Mouse (Mus musculus): ENCODE results near the gene Tmem212.

Gene Tmem212

DNA sequence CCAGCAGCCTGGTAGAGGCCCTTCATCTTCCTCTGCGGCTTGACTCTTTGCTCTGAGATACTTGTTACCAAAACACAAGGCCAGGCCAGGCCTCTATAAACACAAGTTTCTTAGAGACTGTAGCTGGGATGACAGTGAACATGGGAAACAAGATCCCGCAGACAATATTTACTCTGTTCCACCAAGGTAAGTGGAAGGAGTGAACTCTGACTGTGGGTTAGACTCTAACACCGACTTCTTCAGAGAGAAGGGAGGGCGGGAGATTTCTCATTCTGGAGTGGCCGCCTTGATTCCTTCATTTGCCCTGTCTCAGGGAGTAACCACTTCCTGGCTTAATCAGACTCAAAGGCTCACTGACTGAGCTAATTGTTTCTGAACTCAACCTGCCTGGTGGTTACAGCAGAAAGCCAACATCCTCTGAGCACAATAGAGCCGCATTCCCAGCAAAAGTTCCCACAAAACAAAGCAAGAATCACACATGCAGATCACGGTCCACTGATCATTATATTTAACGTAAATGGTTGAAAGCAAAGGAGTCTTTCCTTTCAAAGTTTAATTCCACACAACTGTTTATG is at the start of gene Tmem212:
Gene Tmem212 (minus strand): TSS at position 51 of the 575 bp plus-strand sequence.
- DNase-seq (ENCODE audit: low read depth, low spot score) = peak; percentile 13

DNA sequence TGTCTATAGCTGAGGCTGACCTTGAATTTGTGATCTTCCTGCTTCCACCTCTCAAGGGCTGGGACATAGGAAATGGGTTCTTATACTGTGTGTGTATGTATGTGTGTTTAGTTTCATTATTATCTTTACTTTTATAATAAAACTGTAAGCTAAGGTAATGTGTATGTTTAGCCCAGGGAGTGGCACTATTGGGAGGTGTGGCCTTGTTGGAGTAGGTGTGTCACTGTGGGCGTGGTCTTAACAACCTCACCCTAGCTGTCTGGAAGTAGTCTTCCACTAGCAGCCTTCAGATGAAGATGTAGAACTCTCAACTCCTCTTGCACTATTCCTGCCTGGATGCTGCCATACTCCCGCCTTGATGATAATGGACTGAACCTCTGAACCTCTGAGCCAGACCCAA is 49.2 kb upstream of the Tmem212 start:
- DNase-seq (ENCODE audit: low read depth, low spot score) = peak; percentile 18

DNA sequence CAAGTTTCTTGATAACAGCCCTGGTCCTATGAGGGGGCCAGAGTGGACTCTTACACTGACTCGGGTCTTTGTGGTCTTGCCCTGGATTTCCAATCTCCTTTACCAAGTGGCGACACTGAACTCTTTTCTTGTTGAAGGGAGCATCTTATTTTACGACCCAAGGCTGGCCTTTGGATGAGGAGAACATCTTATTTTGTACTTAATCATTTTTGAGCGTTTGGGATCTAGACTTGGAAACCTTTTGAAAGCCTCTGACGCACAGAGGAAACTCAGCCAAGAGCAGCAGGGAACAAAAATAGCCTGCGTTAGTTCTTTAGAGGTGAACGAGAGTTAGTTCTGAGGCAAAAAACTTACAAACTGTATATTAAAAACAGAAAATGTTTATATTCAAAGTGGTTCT is 46.8 kb upstream of the Tmem212 start:
- DNase-seq (ENCODE audit: low read depth, low spot score) = no peak

DNA sequence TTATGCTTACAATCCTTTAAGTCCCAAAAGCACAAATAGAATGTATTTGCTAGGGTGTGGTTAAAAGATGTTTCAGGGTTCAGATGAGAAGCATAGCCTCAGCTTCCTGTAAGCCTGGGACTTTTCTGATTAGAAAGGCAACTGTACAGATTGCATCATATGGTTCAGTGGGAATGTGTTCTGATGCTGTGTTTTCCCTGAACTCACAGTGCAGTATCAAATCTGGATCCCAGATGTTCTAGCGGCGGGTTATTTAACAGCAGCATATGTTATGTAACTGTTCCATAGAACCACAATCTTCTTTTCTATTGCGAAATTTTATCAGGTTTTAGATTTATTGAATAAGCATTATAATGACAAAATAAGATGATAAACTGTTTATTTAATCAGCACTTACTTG is 45.5 kb upstream of the Tmem212 start:
- DNase-seq (ENCODE audit: low read depth, low spot score) = no peak

DNA sequence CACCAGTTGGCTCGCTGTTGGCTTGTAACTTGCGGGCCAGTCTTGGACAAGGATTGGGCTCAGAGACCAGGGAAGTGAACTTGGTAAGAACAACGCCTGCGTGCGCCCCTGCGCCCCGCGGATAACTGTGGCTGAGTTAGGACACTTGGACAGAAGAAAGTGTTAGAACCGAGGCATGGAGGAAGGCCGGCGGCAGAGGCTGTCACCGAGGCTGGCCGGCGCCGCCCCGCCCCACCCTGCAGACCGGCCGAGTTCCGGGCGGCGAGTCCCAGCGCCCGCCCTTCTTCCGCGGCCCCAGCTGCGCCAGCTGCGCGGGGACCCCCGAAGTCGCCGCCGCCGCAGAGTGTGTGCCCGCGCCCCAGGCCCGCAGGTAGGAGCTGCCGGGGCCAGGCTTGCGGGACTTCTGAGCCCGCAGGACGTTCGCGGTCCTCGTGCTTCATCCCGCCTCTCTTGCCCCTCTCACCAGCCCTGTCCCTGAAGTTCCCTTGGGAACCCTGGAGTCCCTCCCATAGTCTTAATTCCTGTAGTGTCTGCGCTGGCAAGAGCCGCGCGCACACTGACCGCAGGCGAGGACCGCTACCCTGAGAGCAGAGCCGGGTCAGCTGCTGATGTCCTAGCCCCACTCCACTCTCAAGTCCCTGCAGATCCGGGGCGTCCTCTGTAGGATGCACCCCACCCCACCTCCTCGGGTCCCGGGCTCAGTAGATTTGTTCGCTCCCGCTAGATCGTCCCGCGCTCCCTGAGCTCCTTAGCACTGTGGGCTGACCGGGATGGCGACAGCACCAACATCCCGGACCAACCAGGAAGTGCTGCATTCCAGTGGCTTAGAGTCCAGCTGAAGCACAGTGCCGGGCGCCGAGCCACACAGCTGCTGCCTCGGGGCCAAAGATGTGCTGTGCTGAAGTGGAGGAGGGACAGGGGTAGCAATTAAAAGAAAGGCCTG is 42.5 kb upstream of the Tmem212 start, which contains the start of gene Pld1:
Gene Pld1 (plus strand): TSS at position 315 of the 943 bp plus-strand sequence.
- DNase-seq (ENCODE audit: low read depth, low spot score) = peak; percentile 61

DNA sequence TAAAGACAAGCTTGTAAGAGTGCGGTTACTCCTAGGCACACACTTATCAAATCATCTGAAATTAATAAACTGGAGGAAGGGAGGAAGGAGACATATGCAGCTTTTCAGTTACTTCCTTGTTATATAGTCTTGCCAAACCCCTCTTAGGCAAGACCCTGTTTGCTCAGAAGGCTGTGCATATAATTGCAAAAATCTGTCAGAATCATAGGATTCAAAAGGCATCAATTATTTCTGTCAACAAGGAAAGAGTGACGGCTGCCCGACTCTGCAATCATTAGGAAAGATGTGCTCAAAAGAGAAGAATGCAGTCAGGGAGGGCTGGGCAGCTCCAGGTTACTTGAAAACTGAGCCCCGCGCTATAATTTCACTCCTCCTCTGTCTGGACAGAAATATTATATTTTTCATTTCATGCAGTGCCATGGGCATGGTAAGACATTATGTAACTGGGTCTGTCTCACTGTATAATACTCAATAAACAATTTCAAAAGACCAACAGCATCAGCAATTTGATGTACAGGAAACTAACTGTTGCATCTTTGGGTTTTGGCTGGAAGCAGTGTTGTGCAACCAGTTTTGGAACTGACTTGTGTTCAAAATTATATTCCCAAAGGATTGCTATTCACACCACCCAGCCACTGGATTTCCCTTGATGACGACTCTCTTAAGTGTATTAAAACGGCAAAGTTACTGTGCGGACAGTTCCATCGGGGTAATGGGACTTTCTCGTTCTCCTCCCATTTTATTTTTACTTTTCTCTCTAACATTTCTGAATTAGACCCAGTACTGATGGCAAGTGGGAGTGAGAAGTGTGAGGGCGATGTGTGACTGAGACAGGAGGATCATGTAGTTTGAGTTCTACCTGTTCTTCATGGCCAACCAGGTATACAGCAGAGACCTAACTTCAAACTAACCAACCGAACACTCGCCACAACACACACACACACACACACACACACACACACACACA is 41.3 kb upstream of the Tmem212 start:
- no peak for DNase-seq (ENCODE audit: low read depth, low spot score)

DNA sequence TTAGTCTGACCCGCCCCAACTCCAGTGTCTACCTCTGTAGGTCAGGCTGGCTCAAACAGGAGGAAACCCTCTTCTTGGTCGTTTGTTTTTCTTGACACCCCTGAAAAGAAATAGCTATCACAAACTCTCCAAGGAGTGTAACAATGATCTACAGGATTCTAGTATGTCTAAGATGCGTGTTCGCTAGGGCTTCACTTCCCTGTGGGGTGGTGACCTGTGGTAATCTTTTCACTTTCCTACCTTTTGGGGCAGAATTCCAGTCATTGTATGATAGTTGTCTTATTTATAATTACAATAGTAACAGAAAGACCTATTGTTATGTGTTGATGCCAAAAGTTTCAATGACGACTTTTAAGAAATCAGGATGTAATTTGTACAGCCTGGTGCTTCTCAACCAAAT is 40.6 kb upstream of the Tmem212 start:
- peak; percentile 64 for DNase-seq (ENCODE audit: low read depth, low spot score)

DNA sequence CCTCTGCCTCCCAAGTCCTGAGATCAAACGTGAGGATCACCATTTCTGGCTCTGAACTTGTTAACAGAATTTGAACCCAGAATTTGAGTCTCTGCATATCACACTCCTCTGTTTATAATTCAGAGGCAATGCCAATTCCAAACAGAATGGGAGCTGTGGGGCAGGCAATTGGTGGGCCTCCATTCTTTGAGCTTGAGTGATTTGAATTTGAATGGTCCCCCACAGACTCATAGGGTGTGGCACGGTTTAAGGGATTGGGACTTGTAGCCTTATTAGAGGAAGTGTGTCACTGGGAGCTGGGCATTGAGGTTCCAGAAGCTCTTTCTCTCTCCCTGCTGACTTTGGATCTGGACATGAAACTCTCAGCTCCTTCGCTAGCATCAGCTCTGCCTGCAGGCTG is 39.5 kb upstream of the Tmem212 start:
- DNase-seq (ENCODE audit: low read depth, low spot score) = peak; percentile 94

DNA sequence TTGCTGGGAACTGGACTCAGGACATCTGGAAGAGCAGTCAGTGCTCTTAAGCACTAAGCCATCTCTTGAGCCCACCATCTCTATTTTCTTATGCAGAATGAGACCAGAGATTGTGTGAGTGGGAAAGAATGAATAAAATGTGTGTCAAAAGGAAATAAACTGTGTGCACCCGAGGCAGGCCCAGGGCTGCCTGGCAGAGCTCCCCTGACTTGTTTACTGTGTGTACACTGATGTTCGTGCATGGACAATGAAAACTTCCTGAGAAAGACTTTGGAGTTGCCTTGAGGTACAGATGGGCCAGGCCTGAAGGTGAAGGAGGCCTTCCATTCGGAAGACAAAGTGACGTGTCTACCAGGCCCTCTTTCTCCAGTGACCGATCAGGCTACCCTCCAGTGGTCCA is 36.2 kb upstream of the Tmem212 start:
- no peak for DNase-seq (ENCODE audit: low read depth, low spot score)

DNA sequence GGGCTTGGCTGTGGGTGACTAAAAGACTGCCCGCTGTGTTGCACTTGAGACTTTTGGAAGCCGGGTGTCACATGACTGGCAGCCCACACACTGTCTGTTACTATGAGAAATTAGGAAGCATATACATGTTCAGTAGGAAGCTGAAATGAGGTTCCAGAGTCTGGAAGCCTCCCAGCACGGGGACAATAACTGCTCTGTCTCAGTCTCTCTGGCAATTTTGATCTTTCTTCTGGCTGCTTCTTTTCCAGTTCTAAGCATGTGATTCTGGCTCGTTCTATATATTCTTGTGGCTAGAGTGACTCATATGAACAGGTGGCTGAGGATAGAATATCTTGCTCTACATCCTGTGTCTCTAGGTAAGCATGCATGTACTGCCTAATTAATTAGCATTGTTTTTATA is 33.1 kb upstream of the Tmem212 start:
- no peak for DNase-seq (ENCODE audit: low read depth, low spot score)

DNA sequence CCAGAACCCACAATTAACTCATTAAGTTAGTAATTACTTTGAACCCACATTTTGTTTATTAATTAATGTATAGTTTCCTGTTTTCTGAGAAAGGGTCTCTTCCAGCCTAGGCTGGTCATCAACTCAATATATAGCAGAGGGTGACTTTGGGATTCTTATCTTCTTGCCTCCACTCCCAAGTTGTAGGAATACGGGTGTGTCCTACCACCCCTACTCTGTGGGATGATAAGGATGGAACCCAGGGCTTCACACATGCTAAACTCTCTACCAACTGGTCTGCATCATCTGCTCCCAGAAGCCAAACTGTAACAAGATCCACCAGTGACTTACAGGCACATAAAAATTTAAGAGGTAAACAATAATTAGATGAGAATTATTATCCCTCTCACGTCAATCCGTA is 27.9 kb upstream of the Tmem212 start:
- no peak for DNase-seq (ENCODE audit: low read depth, low spot score)

DNA sequence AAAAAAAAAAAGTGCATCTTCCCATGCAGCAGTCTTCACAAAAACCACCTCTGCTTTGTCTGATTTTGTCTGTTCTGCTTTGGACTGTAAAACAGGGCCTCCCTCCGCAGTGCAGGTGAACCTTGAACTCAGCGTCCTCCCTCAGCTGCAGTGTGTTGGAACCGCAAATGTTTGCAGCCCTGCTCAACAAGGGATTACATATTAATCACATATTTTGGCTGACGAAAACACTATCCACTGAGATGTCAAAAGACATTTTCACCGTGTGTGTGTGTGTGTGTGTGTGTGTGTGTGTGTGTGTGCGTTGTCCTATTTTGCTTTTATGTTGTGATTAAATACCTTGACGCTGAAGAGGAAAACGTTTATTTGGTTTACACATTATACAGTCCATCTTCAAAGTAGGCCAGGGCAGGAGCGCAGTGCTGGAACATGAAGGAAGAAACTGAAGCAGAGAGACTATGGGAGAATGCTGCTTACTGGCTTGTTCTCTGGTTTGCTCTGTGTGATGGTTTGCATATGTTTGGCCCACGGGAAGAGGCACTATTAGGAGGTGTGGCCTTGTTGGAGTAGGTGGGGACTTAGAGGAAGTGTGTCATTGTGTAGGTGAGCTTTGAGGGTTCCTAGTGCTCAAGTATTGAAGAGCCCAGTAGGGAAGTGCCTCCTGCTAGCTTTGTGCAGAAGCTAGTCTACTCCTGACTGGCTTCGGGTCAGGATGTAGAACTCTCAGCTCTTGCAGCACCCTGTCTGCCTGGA is 25.3 kb upstream of the Tmem212 start:
- peak; percentile 57 for DNase-seq (ENCODE audit: low read depth, low spot score)

DNA sequence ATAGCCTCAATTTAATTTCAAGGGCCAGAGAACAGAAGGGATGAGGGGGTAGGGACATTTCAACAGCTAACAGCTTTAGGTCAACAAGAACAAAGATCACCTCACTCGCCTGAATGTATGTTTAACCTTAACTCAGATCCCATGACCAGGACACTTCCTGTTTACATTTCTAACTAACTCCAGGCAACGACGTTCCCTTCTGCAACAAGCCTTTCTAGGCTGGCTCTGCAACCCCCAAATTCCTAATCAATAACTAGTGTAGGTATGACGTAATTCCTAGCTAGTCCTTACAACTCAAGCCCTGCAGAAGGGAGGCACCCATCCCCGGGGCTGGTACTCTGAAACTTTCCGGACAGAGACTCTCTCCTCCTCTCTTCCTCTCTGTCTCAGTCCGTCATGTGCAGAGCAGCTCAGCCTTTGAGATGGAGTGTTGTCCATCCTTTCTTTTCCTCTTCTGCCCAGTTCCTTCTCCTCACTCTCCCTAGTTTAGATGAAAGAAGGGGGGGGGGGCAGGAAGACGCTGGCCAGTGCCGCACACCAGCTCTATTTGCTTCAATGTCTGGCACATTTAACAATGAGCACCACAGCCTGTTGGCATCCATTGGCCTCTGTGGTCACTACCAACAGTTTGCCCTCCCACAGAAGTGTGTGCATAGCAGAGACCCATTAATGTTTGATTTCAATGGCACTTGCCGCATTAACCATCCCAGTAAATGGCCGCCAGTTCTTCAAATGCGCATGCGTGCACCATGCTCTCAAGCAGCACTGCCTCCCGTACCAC is 22.7 kb upstream of the Tmem212 start:
- peak; percentile 13 for DNase-seq (ENCODE audit: low read depth, low spot score)

DNA sequence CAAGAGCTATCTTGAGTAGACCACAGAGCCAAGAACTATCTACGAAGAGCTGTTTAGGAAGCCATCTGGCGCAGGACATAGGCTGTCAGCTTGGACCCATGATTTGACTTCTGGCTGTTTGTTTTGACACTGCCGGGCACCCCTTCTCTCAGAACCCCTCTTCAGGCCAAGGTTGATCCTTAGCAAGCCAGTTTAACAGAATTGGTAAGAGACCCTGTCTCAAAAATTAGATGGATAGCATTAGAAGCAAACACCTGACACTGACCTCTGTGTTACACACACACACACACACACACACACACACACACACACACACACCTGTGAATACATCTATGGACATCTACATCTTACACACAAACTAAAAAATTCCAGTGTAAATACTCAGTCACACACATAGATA is 12.8 kb upstream of the Tmem212 start:
- DNase-seq (ENCODE audit: low read depth, low spot score) = no peak

DNA sequence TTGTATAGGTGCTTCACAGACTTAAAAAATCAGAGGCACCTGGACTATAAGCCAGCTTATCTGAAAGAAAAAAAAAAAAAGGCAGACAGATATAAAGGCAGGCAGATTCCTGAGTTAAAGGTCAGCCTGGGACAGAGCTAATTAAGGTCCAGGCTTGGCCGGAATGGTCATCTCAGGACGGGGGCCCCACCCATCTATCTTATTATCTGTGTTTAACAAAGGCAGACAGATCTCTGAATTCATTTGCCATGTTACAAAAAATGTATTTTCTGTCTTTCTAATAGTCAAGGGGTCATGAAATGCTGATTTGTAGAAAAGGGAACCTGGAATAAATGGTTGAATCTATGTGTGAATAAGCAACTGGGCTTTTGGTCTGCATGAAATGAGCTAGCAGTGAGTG is 12.1 kb upstream of the Tmem212 start:
- DNase-seq (ENCODE audit: low read depth, low spot score) = no peak

DNA sequence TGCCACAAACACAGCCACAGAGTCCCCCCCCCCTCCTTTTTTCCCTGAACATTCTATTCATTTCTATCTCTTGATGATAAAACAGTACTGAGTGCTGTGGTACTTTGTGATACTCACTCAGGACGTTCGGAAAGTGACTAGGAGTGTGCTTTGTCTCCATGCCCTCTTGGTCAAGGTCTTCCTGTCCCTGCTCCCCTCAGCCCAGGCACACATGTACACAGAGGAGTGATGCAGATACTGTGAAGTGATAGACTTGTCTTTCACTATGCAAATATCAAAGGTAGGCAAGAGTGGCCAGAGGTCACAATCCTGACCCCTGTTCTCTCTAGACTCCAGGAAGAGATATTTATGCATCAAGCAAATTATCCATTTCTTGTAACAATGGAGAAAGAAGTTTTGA is 11.1 kb upstream of the Tmem212 start:
- no peak for DNase-seq (ENCODE audit: low read depth, low spot score)

DNA sequence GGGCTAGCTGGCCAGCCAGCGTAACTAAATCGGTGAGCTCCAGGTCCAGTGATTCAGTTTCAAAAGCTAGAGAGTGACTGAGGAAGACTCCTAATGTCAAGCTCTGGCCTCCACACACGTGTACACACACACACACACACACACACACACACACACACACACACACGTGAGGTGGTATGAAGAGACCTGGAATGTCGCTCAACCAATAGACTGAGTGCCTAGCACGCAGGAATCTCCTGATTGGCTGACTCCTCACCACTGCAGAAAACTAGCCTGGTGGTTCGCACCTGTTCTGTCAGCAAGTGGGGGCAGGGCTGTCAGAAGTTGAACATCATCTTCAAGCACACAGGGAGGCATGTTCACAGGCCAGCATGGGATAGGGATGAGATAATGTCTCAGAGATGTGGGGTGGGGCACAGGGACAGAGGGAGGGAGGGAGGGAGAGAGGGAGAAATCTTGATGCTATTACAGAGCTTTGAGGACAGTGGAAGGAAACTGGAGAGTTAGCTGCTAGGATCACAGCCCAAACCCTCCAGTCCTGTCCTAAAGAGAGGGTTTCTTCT is 10.6 kb upstream of the Tmem212 start:
- no peak for DNase-seq (ENCODE audit: low read depth, low spot score)

DNA sequence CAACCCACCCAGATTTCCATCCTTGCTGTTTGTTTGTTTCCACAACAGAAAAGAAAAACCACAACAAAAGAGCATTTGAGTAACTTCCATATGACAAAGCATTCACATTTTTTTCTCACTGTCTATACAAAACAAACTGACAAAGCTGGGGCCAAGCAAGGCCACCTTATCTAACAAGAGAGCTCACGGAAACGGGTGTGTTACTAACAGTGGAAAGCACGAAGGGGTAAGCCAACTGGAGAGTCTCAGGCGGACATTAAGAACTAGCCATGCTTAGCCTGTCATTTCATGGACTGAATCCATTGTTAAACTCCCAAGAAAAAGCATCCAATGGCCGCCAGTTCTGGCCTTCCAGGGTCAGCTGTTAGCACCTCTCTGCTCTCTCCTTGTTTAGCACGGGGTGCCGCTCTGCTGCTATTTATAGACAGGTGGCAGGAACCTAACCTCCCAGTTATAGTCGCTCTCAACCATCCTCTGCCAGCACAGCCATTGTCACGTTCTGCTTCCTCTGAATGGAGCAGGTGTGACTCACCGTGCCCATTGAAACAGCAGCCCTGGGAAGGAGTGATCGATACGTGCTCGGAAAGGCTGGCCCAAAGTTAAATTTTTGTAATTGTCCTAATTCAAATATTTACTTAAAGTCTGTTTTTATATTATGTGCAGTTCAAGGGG is 8.6 kb upstream of the Tmem212 start:
- DNase-seq (ENCODE audit: low read depth, low spot score) = no peak

DNA sequence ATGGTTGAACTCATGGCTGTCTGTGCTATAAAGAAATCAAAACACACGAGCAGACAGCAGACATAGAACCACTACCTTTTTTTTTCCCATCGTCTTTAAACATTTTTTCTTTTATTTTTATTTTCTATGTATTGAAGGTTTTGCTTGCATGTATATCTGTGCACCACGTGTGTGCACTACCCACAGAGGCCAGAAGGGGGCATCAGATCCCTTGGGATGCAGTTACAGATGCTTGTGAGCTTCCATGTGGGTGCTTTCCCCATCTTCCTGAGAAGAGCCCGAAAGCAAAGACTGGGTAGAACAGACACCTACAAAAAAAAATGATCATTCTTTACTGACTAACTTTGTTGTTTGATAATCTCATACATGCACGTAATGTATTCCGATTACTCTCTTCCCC is 5.7 kb upstream of the Tmem212 start:
- peak; percentile 67 for DNase-seq (ENCODE audit: low read depth, low spot score)
